Mouse (Mus musculus): Measurements from ENCODE around the gene Prpf19.
A peak's percentile ranks its signal among the peaks of the same experiment; 100 is the strongest.

Prpf19 gene

GRCm38 (mm10) chr19:10937110-10937563, 42.1 kb downstream of the Prpf19 start, which contains the start of gene Ptgdr2:
Gene Ptgdr2 (plus strand): TSS chr19:10937160.
- DNase-seq (ENCODE audit: extremely low spot score, low spot score) = no peak

- no peak for DNase-seq (ENCODE audit: extremely low spot score, low spot score)
Observed at GRCm38 (mm10) chr19:10938771-10939170, 43.7 kb downstream of the Prpf19 start.

DNA sequence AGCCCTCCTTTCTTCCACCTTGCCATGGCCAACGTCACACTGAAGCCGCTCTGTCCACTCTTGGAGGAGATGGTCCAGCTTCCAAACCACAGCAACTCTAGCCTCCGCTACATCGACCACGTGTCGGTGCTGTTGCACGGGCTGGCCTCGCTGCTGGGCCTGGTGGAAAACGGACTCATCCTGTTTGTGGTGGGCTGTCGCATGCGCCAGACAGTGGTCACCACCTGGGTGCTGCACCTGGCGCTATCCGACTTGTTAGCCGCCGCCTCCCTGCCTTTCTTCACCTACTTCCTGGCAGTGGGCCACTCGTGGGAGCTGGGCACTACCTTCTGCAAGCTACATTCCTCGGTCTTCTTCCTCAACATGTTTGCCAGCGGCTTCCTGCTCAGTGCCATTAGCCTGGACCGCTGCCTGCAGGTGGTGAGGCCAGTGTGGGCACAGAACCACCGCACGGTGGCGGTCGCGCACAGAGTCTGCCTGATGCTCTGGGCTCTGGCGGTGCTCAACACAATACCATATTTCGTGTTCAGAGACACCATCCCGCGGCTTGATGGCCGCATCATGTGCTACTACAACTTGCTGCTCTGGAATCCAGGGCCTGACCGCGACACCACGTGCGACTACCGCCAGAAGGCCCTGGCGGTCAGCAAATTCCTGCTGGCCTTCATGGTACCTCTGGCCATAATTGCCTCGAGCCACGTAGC, 45.2 kb downstream of the Prpf19 start:
- peak; percentile 88 for DNase-seq (ENCODE audit: extremely low spot score, low spot score)

GRCm38 (mm10) chr19:10940801-10941457, 45.9 kb downstream of the Prpf19 start:
- DNase-seq (ENCODE audit: extremely low spot score, low spot score) = peak; percentile 70

- no peak for DNase-seq (ENCODE audit: extremely low spot score, low spot score)
Observed at GRCm38 (mm10) chr19:10943955-10944354, 48.9 kb downstream of the Prpf19 start.

DNA sequence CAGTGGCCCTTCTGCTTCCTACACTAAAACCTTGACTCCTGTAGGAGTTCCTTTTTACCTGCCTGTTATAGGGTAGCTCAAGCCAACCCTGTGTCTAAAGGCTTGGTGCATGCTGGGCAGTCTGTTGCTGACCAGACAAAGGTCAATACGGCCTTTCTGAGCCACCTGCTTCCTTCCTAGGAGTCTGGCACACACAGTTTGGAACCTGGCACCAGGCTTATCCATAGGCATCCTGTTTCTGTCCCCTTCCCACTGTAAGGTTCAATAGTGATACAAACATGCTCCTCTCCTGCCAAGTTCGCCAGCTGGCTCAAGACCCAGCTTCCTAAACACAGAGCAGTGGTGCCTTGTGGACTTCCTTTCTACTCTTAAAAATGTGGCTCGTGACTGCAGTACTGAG, 51.5 kb downstream of the Prpf19 start:
- DNase-seq (ENCODE audit: extremely low spot score, low spot score) = no peak

- DNase-seq (ENCODE audit: extremely low spot score, low spot score) = no peak
Observed at GRCm38 (mm10) chr19:10947219-10947618, 52.2 kb downstream of the Prpf19 start.

DNA sequence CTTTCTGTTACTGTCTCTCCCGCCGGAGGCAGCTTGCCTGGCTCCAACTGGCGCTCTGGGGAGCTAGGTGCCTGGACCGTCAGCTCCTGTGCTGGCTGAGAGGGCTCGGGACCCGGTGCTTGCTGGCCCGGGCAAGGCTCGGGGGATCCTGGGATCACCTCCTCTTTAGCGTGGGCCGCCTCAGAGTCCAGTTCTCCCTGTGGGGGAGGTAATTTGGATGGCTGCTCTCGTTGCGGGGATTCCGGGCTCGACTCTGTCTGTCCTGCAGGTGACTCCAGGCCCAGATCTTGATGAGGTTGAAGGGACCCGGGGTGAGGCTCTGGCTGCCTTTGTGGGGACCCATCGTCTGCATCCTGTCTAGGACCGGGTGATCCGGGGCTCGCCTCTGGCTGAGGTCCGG, 53.4 kb downstream of the Prpf19 start:
- peak; percentile 21 for DNase-seq (ENCODE audit: extremely low spot score, low spot score)

DNA sequence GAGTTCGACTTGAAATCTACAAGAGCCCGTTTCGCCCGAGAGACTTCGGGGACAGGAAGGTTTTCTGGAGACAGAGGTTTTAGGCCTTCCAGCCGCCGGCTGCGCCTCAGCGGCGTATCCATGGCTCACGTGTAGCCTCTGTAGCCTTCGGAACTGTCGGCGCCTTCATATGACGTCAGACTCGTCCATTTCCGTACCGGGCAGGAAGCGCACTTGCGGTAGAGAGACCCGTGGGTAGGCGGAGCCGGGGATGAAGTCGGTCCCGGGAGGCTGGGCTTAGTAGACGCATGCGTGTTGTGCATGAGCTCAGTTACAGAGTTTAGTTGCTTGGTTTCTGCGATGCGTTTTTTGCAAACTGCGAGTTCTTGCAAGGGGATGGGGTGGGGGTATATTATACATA, 54.1 kb downstream of the Prpf19 start, which contains the start of gene Ccdc86:
Ccdc86 (minus strand) TSS at position 155 of the 400 bp plus-strand sequence.
- peak; percentile 96 for DNase-seq (ENCODE audit: extremely low spot score, low spot score)

DNA sequence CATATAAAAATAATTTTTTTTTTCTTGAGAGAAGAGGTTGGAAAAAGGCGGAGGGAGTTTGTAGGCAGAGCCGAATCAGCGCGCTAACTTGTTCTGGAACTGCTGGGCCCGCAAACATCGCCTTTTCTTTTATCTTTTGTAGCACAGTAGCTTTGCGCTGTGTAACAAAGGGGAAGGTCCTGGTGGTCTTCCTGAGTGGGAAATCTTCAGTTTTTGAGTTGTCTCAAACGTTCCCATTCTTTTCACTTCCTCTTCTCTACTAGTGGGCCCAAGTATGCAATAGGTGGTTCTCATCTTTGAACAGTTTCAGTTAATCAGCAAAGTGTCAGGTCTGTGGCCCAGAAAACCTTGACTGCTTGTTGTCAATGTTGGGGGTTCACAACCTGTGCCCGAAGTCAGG, 54.5 kb downstream of the Prpf19 start:
- no peak for DNase-seq (ENCODE audit: extremely low spot score, low spot score)

DNA sequence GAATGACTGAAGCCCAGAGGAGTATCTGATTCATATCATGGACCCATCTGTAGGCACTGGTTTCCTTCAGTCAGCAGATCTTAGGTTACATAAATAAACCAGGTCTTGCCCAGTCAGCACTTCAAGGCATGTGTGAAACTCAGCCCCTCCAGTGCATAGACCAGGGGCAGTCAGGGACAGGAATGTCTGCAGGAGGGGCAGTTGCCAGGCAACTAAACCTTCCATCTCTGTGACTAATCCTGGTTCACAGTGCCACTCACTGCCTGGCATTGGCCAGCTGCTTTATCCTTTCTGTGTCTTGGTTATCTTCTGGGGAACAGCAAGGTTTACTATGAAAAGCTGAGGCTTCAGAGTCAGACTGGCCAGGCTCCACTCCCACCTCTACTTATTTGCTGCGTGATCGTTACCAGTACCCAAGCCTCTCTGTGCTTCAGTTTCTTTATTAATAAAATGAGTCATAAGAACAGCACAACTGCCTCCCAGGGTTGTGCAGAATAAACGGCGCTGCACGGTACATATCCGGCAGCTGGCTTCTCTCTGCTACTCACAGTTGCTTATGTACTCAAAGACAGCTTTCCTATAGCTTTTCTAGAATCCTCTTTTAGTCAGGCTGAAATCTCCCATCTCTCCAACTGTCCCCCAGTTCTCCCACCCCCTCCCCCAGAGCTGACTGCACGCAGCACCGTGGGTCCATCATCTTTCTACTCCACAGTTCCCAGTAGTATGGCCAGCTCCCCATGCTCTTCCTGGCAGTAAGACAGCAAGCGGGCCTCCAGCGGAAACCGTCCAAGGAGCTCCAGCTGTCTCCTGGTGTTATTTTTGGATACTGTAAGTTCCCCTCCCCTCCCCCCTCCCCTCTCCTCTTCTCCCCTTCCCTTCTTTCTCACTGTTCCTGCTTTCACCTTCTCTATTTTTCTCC, 57.2 kb downstream of the Prpf19 start:
- no peak for DNase-seq (ENCODE audit: extremely low spot score, low spot score)

Data from neural tube, embryonic 10.5 days (tissue).